Mouse (Mus musculus) C2C12 (cell line): ENCODE data around the gene Nek2.

ENCODE experiments used
- CEBPB ChIP-seq: IDR thresholded peaks from one replicate; pipeline ENCODE4 v1.6.1; 2011; ENCODE audit warnings: low read depth, mild to moderate bottlenecking, control low read depth, moderate library complexity
- CTCF ChIP-seq: IDR thresholded peaks from one replicate; pipeline ENCODE4 v1.5.1; 2011; ENCODE audit not compliant: control insufficient read depth, insufficient read depth, insufficient read length

GRCm38 (mm10) chr1:191864551-191865027 lies 43.3 kb downstream of the Nek2 start:
- TF ChIP-seq CTCF: no peak
- TF ChIP-seq CEBPB: no peak
